Mouse (Mus musculus): ENCODE measurements around the gene Ltbr.

GRCm38 (mm10) chr6:125307091-125307490 lies 6.6 kb downstream of the Ltbr start:
- TF ChIP-seq CTCF (IDR thresholded peaks at IDR 0.05; ENCODE audit: borderline replicate concordance, insufficient read depth, low read length), result no peak
- no peak for TF ChIP-seq POLR2A (IDR thresholded peaks at IDR 0.05; ENCODE audit: low read depth, low read length)
